Mouse (Mus musculus) gonadal fat pad, adult 2 months (tissue): ENCODE measurements around the gene B4galt5. TPM values are rescaled to one million over a fixed set of nuclear protein-coding genes. Genes with fewer than 3 reads are reported as not detected.

ENCODE experiments used
- DNase-seq: peaks from one replicate; pipeline ENCODE4 v3.0.0-alpha.2; 2012; ENCODE audit warnings: low read depth
- polyA plus RNA-seq: library from polyadenylated mRNA; depleted of rRNA; stranded (reverse); fragments of >200 nt; gene quantifications from 2 replicates; pipeline ENCODE4 v1.2.3, GENCODE M21; 2012

The B4galt5 gene
- polyA plus RNA-seq, 1 experiment = 10.3 TPM

GRCm38 (mm10) chr2:167363272-167364045 is 14.5 kb upstream of the B4galt5 start:
- DNase-seq = no peak

DNA sequence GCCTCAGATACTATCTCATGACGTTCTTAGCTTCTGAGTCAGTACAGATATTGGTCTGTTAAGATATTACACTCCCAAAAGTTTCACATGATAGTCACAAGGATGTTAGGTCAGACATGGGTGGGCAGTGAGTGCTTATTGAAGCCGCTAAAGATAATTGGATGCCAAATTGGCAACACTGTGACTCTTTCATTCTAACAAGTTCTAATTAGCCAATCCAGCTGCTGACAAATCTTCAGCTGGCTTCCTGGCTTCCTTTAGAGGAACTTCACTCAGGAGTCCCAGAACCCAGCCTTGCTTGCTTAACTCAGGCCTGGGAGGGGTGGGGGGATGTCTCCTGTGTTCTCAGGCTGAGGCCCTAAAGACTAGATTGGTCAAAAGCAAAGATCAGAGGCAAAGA is 9.5 kb upstream of the B4galt5 start:
- no peak for DNase-seq

DNA sequence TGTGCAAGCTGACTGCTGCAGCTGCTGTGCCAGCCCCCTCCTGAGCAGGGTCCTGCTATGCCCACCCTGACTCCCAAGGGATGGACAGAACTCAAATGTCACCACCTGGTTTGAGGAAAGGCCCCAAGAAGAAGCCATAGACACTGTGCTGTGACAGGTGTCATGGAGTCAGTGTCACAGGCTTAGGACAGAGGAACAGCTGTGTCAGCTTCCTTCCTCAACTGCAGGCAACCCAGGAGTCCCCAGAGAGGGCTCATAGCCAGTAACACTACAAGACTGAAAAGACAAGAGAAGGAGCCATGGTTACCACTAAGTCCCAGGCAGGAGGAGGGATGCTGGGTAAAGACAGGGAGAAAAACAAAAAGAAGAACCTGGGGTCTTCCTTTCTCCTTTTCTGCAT is 7.9 kb upstream of the B4galt5 start:
- no peak for DNase-seq

- DNase-seq = no peak
Measured at GRCm38 (mm10) chr2:167354611-167355165, 5.7 kb upstream of the B4galt5 start.

DNA sequence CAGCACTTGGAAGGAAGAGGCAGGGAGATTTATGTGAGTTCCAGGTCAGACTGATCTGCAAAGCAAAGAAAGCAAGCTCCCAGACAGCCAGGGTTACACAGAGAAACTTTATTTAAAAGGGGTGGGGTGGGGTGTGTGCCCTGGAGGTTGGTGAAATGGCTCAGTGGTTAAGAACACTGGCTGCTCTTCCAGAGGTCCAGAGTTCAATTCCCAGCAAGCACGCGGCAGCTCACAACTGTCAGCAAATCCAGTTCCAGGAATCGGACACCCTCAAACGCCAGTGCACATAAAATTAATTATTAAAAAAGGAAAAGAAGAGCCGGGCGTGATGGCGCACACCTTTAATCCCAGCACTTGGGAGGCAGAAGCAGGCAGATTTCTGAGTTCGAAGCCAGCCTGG is 5.1 kb upstream of the B4galt5 start:
- no peak for DNase-seq

DNA sequence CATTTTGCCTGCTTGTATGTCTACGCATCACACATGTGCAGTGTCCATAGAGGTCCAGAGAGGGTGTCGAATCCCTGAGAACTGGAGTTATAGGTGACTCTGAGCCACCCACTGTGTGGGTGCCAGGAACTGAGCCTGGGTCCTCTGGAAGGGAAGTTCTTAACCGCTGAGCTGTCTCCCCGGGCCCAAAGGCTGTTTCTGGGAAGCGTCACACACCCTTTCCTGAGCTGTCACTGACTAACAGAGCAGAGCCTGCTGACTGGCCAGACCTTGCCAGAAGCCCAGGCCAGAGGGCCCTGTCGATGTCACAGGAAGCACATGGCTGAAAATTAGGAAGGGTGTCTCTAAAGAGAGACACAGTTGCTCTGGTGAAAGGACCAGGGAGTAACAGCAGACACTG is 3.5 kb upstream of the B4galt5 start:
- no peak for DNase-seq

DNA sequence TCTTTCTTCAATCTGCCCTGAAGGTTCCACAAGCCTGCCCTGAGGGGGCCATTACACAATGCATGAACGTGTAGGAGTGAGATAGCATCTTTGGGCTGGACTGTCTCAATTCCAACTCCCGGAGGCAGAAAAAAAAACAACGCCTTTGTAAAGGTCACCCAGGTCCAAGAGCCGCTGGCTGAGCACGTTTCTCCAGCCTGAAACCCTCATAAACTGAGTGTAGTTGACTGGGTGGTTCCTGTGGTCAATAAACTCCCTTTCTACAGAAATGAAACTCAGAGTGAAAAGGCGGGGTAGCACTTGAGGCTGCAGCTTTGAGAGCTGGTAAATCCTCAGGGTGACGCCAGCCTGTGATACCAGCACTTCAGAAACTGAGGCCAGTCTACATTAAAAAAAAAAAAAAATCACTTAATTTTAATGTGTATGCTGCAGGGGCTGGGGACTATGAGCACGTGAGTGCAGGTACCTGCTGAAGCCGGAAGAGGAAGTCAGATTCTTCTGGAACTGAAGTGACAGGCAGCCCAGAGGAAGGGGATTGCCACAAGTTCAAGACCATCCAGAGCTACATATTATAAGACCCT is 2.5 kb upstream of the B4galt5 start:
- no peak for DNase-seq

- no peak for DNase-seq
Measured at GRCm38 (mm10) chr2:167350126-167350650, 1.2 kb upstream of the B4galt5 start.

DNA sequence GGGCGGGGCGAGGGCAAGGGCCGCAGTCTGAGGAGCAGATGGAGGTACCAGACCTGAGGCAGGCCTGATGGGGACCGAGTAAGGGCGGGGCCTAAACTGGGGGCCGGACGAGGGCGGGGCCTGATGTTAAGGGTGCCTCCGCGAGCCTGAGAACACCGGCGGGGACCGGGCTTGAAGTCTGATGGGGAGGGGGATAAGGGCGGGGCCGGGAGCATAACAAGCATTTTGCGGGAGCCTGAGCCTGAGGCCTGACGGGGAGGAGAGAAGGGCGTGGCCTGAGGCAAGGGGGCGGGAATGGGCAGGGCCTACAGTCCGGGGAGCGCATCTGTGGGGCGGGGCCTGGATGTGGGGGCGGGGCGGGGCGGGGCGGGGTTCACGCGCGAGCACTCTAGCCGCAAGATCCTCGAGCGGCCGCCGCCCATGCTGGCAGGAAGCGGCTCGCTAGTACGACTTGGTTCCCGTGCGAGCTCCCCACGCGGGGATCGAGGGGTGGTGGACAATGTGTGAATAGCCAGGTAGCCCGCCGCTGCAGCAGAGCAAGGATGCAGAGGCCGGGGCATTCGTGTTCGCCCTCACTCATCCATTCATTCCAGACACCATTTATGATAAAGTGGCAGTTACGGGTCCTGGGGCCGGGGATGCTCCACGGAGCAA is 427 bp upstream of the B4galt5 start:
- no peak for DNase-seq

GRCm38 (mm10) chr2:167347991-167348375 is 1.0 kb downstream of the B4galt5 start:
- DNase-seq = no peak

GRCm38 (mm10) chr2:167347361-167347760 is 1.6 kb downstream of the B4galt5 start:
- no peak for DNase-seq

GRCm38 (mm10) chr2:167345508-167346164 is 3.3 kb downstream of the B4galt5 start:
- no peak for DNase-seq

DNA sequence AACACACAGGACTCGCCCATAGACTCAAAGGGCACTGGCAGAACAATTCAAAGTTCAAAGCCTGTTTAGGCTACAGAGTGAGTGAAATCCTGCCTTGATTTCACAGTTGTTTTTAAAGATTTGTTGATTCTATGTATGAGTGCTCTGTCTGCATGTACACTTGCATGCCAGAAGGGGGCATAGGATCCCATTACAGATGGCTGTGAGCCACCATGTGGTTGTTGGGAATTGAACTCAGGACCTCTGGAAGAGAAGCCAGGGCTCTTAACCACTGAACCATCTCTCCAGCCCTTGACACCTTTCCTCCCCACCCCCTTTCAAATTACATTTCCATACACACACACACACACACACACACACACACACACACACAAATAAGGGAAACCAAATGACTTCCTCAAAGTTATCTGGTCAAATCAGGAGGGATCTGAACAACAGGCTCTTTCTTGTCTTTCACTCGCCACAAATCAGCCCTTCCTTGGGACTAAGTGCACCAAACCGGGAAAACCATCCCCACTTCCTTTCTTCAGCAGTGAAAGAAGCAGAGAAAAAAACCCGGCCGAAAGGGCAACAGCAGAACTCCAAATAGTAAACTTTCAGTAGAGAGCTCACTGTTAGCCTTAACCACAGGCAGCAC is 4.0 kb downstream of the B4galt5 start:
- no peak for DNase-seq

DNA sequence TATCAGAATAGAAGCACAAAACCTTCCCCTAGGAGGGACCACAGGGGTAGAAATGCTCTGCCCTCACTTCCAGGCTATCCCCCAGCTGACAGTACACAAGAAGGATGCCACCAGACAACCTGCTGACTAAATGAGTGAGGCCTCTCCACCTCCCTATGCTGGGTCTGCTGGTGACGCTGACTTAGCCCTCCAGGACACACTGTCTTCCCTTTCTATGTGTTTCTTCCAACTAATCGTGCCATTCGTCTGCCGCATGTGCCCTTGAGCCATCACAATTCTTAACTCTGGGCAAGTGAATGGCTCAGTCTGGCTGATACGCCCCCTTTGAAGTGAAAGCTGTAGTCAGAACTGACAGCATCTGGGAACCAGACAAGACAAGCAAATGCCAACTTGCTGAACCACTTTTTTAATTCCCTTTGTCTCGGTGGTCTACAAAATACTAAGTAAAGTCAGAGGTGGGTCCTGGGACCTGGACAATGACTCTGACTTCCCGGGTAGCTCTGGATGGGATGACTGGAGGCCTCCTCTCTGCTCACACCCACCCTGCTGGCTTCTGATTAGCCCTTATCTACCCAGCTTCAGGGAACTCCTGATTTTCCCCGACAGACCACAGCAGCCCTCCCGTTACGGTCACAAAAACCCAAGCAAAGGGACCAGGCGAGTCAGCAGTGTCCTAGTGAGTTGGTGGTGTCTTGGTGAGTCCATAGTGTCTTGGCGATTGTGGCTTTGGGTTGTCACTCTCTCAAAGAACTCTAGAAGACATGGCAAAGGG is 5.4 kb downstream of the B4galt5 start:
- no peak for DNase-seq

DNA sequence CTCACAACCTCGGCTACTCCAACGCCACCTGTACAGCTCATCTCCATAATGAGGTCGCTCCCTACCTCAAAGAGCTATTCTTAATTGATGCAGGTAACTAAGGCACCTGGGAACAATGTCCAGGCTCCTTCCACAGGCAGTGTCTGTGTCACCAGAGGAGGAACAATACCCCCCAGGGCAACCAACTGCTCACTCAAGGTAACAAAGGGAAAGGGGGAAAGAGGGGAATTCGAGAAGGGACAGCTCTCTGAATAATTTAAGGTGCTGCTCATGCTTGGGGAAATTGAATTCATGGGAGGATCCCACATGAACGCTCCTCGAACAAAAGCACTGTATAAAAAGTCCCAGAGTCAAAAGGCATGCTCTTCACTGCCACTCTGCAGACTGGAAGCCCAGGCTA is 6.1 kb downstream of the B4galt5 start:
- DNase-seq = no peak

- no peak for DNase-seq
Measured at GRCm38 (mm10) chr2:167337580-167337979, 11.4 kb downstream of the B4galt5 start.

- no peak for DNase-seq
Measured at GRCm38 (mm10) chr2:167337214-167337512, 11.8 kb downstream of the B4galt5 start.

GRCm38 (mm10) chr2:167336384-167337213 is 12.4 kb downstream of the B4galt5 start:
- DNase-seq = no peak

- no peak for DNase-seq
Measured at GRCm38 (mm10) chr2:167335066-167335465, 13.9 kb downstream of the B4galt5 start.

DNA sequence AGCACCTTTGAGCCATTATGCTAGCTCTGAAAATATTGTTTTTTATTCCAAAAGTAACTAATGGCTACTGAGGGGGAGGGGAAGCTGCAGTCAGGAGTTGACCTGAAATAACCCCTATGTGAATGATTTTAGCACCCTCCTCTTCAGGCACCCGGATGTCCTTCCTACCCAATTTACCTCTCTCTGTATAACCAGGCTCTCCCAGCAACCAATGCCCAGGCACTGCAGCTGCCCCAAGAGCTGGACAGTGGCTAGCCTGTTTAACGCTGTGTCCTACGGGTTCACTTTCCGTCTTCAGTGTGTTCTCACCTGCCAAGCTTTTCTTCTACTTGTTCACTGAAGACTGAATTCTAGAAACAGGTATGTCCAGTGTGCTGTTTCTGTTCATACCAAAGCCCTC is 14.7 kb downstream of the B4galt5 start:
- no peak for DNase-seq
